Mouse (Mus musculus) layer of hippocampus, adult 9-11 months (tissue): ENCODE measurements around the gene Npas2.

Experiments
- DNase-seq: peaks from one replicate; pipeline ENCODE4 v3.0.0; 2022

The Npas2 gene

DNA sequence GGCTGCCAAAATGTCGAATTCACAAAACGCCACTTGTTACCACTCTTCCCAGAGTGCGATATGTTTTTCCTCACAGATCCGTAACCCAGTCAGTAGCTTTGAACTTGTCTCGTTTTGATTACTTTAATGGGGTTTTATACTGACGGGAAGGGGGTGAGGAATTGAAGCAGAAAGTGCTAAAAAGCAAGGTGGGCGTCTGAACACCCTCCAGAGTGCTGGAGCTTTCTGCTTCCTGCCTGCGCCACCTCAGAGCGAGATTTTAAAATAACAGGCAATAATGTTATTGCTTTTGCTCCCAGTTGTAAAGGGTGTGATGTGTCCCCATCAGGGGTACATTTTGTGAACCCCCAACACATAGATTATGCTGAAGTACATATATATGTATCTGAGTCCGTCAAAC, 145.3 kb downstream of the Npas2 start:
- no peak for DNase-seq

GRCm38 (mm10) chr1:39339455-39339854, 145.9 kb downstream of the Npas2 start:
- no peak for DNase-seq

- DNase-seq = no peak
Observed at GRCm38 (mm10) chr1:39340156-39340555, 146.6 kb downstream of the Npas2 start.

GRCm38 (mm10) chr1:39340647-39341046, 147.1 kb downstream of the Npas2 start:
- peak; percentile 34 for DNase-seq

DNA sequence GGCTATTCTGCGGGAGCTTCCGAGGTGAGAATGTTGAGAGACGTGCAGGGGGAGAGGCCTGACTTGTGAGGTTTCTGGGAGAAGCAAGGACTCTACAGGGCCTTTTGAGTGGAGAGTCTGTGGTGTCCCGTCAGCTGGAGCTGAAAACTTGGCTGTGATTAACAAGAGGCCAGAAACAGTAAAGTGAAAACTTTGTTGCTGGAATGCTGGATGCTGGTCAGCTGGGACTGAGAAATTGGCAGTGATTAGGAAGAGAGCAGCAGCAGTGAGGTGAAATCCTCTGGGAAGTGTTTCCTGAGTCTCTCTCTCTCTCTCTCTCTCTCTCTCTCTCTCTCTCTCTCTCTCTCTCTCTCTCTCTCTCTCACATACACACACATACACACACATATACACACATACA, 148.3 kb downstream of the Npas2 start:
- no peak for DNase-seq

GRCm38 (mm10) chr1:39343242-39343641, 149.7 kb downstream of the Npas2 start:
- DNase-seq = no peak

- DNase-seq = no peak
Observed at GRCm38 (mm10) chr1:39344981-39345600, 151.6 kb downstream of the Npas2 start.

GRCm38 (mm10) chr1:39349001-39349400, 155.5 kb downstream of the Npas2 start:
- peak; percentile 83 for DNase-seq

DNA sequence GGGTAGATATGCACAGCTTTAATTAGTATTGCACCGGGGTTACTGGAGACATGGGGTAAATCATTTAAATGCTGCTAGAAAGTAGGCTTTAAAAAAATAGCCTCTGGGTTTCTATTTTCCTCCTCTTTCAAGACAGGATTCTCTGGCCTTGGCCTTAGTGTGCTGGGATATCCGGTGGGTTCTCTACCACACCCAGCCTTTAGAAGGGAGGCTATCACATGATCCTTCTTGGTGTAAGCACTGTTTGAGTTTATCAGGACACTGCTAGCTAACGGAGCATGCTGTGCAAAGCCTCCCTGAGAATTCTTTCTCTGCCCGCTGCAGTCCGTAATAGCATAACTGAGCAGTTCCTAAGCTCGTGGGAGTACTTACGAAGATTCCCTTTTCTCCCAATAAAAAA, 155.9 kb downstream of the Npas2 start:
- no peak for DNase-seq

DNA sequence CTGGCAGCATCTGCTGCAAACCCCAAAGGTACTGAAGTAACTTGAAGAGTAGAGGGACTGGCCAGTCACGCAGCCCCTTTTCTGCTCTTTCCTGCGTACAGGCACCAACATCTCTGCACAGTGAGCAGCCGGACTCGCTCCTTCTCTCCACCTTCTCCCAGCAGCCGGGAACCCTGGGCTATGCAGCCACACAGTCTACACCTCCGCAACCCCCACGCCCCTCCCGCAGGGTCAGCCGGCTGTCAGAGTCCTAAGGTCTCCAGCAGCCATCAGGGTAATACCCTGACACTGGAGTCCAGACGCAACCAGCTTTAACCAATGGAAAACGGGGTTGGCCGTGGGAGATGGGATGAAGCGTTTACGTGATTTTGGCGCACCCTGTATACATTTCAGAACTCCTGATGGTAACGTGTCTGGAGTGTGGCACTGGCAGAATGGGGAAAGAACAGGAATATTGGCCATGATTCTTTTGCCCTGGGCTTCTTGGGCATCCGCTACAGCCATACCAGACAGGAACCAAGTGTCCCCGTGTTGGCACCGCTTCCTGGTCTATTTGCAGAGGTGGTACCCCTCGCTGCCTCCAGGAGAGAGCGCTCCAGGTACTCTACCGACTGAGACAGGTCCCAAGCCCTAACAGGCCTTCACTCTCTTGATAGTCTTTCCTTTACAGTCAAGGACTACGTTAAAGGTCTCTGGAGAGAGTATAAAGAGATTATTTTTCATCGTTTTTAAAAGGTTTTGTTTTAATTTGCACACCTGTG, 168.4 kb downstream of the Npas2 start:
- no peak for DNase-seq

GRCm38 (mm10) chr1:39362515-39362893, 169.0 kb downstream of the Npas2 start:
- DNase-seq = no peak

DNA sequence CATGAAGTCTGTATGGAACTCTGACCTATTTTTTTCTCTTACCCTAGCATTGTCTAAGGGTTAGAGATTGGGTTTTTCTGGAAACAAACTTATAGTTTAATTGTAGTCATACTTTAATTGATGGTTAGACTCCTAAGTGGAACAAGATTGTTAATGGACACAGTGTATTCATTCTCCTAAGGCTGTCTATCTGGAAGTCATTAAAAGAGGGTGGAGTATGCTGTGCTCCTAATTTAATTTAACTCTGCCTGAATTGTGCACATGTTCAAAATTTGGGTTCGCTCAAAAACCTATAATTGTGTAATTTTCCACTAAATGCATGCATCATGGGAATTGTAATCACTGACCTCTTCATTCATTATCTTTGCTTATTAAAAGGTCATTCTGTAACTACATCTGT, 172.0 kb downstream of the Npas2 start:
- DNase-seq = no peak

DNA sequence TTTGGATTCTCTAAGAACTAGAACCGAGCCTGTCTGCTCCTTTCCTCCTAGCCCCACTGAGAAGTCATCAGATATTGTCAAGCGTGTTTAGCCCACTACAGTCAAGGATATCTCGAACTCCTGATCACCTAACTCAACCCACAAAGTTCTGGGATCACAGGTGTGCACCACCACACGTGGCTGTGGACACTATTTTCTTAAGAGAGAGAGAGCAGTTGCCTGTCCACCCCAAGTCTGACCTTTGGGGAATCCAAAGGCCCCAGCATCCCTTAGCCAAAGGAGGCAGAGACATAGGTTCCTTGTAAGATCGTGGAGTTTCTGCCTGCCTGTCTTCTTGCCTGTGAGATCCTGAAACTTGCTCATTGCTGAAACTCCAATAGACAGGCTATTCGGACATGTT, 173.5 kb downstream of the Npas2 start:
- no peak for DNase-seq

GRCm38 (mm10) chr1:39367601-39368266, 174.2 kb downstream of the Npas2 start, which contains the start of gene Rpl31:
Rpl31 (plus strand) TSS chr1:39367842.
- peak; percentile 98 for DNase-seq

DNA sequence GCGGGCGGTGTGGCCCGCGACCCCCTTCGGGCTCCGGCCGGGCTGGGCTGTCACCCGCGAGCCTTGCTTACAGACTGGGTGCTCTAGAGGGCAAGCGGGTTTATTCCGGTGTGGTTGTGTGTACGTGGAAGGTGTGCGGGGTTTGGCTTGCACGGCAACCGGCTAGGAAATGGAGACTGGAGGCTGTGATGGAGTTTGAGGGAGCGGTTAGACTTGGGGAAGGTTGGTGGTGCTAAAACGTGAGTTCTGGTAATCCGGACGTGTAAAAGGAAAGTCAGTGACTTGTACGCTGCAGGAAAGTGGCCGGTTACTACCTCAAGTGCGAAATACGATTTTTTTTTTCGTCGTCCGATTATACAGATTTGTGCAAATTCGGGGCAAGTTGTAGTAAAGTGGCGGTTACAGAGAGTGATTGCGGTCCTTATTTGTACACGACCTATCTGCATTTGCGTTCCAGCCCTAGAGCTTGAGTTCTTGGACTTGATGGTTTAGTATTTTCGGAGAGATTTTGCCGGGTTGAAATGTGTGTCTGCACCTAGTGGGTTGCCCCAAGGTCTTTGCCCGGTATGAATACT, 174.8 kb downstream of the Npas2 start:
- DNase-seq = no peak

GRCm38 (mm10) chr1:39370431-39370830, 176.9 kb downstream of the Npas2 start:
- DNase-seq = no peak

DNA sequence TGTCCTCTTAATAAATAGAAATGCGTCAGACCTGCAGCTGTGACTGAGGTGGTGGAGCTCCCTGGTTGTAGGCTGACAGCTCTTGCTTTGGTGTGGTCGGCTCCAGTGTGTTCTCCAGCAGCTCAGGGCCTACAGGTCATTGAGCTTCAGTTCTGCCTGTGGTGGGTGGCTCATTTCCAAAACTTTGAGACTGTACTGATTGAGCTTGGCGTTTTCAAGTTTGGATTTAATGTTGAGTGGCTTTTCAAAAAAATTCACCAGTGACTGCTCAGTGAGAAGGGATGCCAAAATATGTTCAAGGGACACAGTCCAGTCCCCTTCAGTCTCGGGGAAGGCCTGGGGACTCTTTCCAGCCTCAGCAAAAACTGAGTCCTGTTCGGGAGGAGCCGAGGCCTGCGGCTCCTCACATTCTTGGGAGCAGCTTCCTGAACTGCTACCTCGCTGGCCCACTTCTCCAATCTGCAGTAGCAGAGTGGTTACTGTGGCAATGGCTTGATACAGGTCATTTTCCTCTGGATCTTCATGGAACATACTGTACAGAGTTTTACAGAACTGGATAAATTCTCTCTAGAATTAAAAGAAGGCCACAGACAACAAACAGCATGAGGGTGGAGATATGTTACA, 178.8 kb downstream of the Npas2 start:
- no peak for DNase-seq

DNA sequence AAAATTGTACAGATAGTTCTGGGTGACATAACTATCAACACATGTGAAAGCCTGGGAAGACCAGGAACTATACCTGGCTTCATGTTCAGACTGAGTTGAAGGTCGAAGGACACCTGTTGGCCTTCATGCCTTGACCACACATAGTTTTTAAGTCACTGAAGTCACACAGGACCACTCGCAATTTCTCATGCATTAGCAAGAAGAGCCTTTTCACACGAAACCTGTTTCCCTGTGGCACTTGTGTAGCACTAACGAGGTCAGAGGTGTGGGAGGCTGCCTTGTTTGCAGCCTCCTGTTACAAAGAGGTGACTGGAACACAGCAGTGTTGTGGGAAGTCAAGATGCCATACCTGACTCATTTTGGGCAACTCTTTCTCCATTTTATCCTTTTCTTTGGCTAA, 179.8 kb downstream of the Npas2 start:
- DNase-seq = no peak

GRCm38 (mm10) chr1:39374231-39374809, 180.8 kb downstream of the Npas2 start:
- DNase-seq = no peak

DNA sequence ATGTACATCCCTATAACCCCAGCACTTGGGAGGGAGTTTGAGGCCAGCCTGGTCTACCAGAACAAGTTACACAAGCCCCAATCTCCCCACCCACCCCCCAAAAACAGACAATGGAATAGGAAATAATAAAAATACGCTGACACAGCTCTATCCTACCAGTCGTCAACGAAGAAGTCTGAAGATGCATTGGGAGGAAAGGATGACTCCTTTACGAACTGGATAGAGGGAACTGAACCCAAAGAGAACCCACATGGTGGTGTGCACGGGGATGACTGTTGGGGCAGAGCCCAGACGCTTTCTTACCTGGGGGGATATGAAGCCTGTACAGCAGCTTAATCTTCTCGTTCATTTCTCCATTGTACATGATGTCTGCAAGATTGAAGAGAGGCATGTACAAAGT, 182.6 kb downstream of the Npas2 start:
- DNase-seq = no peak

DNA sequence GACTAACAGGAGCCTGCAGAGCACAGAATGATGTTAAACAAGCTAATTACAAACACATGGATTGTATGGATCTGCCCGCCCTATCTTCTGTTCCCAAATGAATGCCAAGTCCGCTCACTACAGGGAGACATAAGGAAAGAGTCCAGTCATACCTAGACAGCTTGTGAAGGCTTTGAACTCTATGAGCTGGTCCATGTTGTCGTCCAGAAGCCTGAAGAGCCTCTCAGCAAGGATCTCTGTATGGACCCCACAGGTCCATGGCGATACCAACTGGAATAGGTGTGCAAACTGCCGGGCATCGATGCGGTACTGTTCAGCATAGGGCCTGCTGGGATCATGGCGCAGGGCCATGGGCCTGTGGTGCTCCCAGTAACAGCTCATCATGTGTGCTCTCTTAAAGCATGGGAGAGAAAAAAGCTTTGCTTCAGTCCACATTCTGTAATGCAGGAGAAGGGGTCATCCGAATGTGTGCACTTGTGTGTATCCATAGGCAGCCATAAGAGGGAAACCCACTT, 183.3 kb downstream of the Npas2 start:
- no peak for DNase-seq

GRCm38 (mm10) chr1:39378540-39378939, 185.0 kb downstream of the Npas2 start:
- no peak for DNase-seq

DNA sequence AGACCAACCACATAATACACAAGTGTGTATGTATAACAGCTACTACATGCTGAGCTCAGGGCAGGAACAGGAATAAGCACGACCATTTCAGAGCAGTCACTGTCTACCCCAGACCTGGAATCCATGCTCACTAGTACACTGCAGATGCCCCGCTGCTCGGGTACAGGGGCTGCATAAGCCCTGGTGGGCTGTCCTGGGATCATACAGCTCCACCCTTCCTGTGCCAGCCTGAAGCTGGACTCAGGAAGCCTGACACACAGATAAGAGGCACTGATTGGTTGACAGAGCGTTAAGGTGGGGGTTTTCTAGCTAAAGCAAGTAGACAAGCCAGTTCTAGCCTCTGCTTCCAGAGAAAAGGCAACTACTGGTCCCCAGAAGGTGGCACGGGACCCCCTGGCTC, 185.5 kb downstream of the Npas2 start:
- DNase-seq = no peak
